Mouse (Mus musculus): ENCODE results near the gene Scel.

DNA sequence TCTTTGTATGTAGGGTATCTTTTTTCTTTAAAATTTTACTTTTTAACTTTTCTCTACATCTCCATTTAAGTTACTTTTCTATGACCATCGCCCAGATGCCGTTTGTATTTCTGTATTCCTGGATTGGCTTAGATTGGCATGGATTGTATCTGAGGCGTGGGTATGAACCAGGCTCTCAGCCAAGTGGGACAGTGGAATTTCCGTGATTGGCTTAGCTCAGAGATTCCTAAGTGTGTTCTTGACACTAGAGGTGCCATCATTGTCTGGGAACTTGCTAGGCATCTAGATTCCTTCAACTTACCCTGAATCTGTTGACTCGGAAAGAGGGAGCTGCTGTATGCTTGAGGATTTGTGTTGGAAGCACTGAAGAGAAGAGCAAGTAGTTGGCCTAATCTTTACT lies 142.3 kb downstream of the Scel start:
- TF ChIP-seq CTCF (IDR thresholded peaks at IDR 0.05; ENCODE audit: control insufficient read depth, insufficient read depth, insufficient read length) (no peak), USF1 (IDR thresholded peaks at IDR 0.05; ENCODE audit: low read depth) (no peak), MYOG (IDR thresholded peaks at IDR 0.05; ENCODE audit: control insufficient read depth, extremely low read depth, insufficient read length) (no peak), MAX (IDR thresholded peaks at IDR 0.05) (no peak)
